Comparison of ENCODE assay signal across 29 mouse cellular contexts in the genomic region with DNA sequence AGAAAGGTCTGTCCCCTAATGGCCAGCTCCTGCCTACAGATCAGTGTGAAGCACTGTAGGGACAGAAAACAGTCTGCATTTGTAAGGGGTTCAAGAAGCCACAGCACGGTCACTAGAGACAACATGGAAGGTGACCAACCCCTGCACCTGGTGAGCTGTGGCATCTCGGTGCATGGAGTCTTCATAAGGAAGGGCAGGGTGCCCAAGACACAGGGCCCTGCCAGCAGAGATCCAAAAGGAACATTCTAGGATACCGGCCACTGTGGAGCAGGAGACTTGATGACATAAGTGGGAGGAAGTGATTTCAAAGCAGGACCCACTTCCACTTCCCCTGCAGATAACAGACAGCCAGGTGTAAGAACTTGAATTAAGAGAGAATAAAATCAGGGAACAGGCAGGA.
"Had no signal": no experiment of that assay in that cellular context is flagged by ENCODE, and none has a peak within 500 bp of the region (broad histone marks: within the 10 kb centered on the region; RNA-seq: fewer than 3 reads in every experiment).

No protein-coding gene starts in this region.

- H3K9me3 ChIP-seq: heart, embryonic 12.5 days; heart, embryonic 13.5 days; heart, embryonic 15.5 days; hindbrain, embryonic 10.5 days; hindbrain, embryonic 12.5 days; hindbrain, embryonic 13.5 days; hindbrain, embryonic 15.5 days; intestine, embryonic 15.5 days; kidney, embryonic 15.5 days had no signal

- H3K4me3 ChIP-seq: heart, embryonic 12.5 days; heart, embryonic 13.5 days; heart, embryonic 15.5 days; hindbrain, embryonic 10.5 days; hindbrain, embryonic 12.5 days; hindbrain, embryonic 13.5 days; hindbrain, embryonic 15.5 days; intestine, embryonic 15.5 days; kidney, embryonic 15.5 days; layer of hippocampus, adult 2 months; left cerebral cortex, adult 2 months had no signal

- H3K27me3 ChIP-seq: heart, embryonic 12.5 days; heart, embryonic 13.5 days; heart, embryonic 15.5 days; hindbrain, embryonic 12.5 days; hindbrain, embryonic 13.5 days; hindbrain, embryonic 15.5 days; intestine, embryonic 15.5 days; kidney, embryonic 15.5 days had no signal

- DNase-seq: heart, postnatal 10 days; heart, postnatal 14 days; heart, postnatal 4 days; kidney, adult 11 months; kidney, adult 18-20 months; kidney, adult 2 months; kidney, adult 8-10 months; kidney, adult 9 months; kidney, postnatal 10 days; kidney, postnatal 14 days; kidney, postnatal 25 days; kidney, postnatal 36 days; kidney, postnatal 4 days; layer of hippocampus, adult 9-11 months; layer of hippocampus, postnatal 36 days had no signal

- H3K4me1 ChIP-seq: hindbrain, embryonic 13.5 days; hindbrain, embryonic 15.5 days had no signal

- H3K36me3 ChIP-seq: heart, embryonic 15.5 days; hindbrain, embryonic 12.5 days; hindbrain, embryonic 13.5 days; hindbrain, embryonic 15.5 days had no signal

- H3K27ac ChIP-seq: hindbrain, embryonic 10.5 days; hindbrain, embryonic 12.5 days; hindbrain, embryonic 13.5 days; hindbrain, embryonic 14.5 days; hindbrain, embryonic 15.5 days; hindbrain, postnatal 0 days; intestine, embryonic 15.5 days; kidney, embryonic 15.5 days; kidney, postnatal 0 days; layer of hippocampus, adult 2 months; left cerebral cortex, adult 2 months had no signal
